Mouse (Mus musculus): ENCODE data around the gene 9530053A07Rik.
A peak's percentile ranks its signal among the peaks of the same experiment; 100 is the strongest.
"Not testable (repeated sequence)": the region's sequence is repeated elsewhere in the genome, so short reads cannot be mapped to it uniquely, and the experiment has no call there.

9530053A07Rik gene

GRCm38 (mm10) chr7:28129166-28129565, at the start of gene 9530053A07Rik:
TSS of gene 9530053A07Rik (plus strand) at chr7:28129466.
- DNase-seq (ENCODE audit: low spot score in 2 of 2) = no peak

GRCm38 (mm10) chr7:28084215-28084614, 45.1 kb upstream of the 9530053A07Rik start:
- DNase-seq (ENCODE audit: low spot score in 2 of 2) = no peak

GRCm38 (mm10) chr7:28086236-28086635, 43.0 kb upstream of the 9530053A07Rik start:
- DNase-seq (ENCODE audit: low spot score in 2 of 2) = no peak

GRCm38 (mm10) chr7:28093541-28093940, 35.7 kb upstream of the 9530053A07Rik start:
- DNase-seq (ENCODE audit: low spot score in 2 of 2) = no peak

- no peak for DNase-seq (ENCODE audit: low spot score in 2 of 2)
These were observed 30.2 kb upstream of the 9530053A07Rik start for GRCm38 (mm10) chr7:28099101-28099500.

GRCm38 (mm10) chr7:28100596-28101590, 28.4 kb upstream of the 9530053A07Rik start:
- no peak for DNase-seq (ENCODE audit: low spot score in 2 of 2)

GRCm38 (mm10) chr7:28102936-28103335, 26.3 kb upstream of the 9530053A07Rik start:
- DNase-seq (ENCODE audit: low spot score in 2 of 2) = not testable (repeated sequence)

GRCm38 (mm10) chr7:28104670-28105069, 24.6 kb upstream of the 9530053A07Rik start:
- DNase-seq (ENCODE audit: low spot score in 2 of 2) = no peak

GRCm38 (mm10) chr7:28106241-28106640, 23.0 kb upstream of the 9530053A07Rik start:
- no peak for DNase-seq (ENCODE audit: low spot score in 2 of 2)

GRCm38 (mm10) chr7:28114648-28115047, 14.6 kb upstream of the 9530053A07Rik start:
- DNase-seq (ENCODE audit: low spot score in 2 of 2) = no peak

- peak in 1 of 2 experiments; percentile 34 for DNase-seq (ENCODE audit: low spot score in 2 of 2)
These were observed 8.3 kb downstream of the 9530053A07Rik start for GRCm38 (mm10) chr7:28137613-28138012.

- DNase-seq (ENCODE audit: low spot score in 2 of 2) = peak in 1 of 2 experiments; percentile 45
These were observed 19.0 kb downstream of the 9530053A07Rik start for GRCm38 (mm10) chr7:28148263-28148662.

- no peak for DNase-seq (ENCODE audit: low spot score in 2 of 2)
These were observed 20.6 kb downstream of the 9530053A07Rik start for GRCm38 (mm10) chr7:28149841-28150240.

- peak in 1 of 2 experiments; percentile 27 for DNase-seq (ENCODE audit: low spot score in 2 of 2)
These were observed 22.4 kb downstream of the 9530053A07Rik start for GRCm38 (mm10) chr7:28151584-28152221.

GRCm38 (mm10) chr7:28153595-28153994, 24.3 kb downstream of the 9530053A07Rik start:
- not testable (repeated sequence) for DNase-seq (ENCODE audit: low spot score in 2 of 2)

- DNase-seq (ENCODE audit: low spot score in 2 of 2) = no peak
These were observed 30.0 kb downstream of the 9530053A07Rik start for GRCm38 (mm10) chr7:28159292-28159691.

GRCm38 (mm10) chr7:28159893-28160292, 30.6 kb downstream of the 9530053A07Rik start:
- DNase-seq (ENCODE audit: low spot score in 2 of 2) = no peak

GRCm38 (mm10) chr7:28161163-28161749, 32.0 kb downstream of the 9530053A07Rik start:
- no peak for DNase-seq (ENCODE audit: low spot score in 2 of 2)

- no peak for DNase-seq (ENCODE audit: low spot score in 2 of 2)
These were observed 36.1 kb downstream of the 9530053A07Rik start for GRCm38 (mm10) chr7:28165406-28165805.

GRCm38 (mm10) chr7:28168320-28169115, 39.3 kb downstream of the 9530053A07Rik start:
- peak; percentile 40 to 50 for DNase-seq (ENCODE audit: low spot score in 2 of 2)
